Mouse (Mus musculus) testis, adult 2 months (tissue): ENCODE data around the gene Cd79b.

Experiments
- CTCF ChIP-seq: fragments of 200-500 bp; IDR thresholded peaks from 2 replicates; pipeline ENCODE4 v1.5.1; 2012; ENCODE audit warnings: low read depth, mild to moderate bottlenecking, inconsistent platforms, low read length, moderate library complexity; ENCODE audit not compliant: control insufficient read depth, insufficient read depth, insufficient replicate concordance
- POLR2A ChIP-seq: fragments of 200-500 bp; IDR thresholded peaks from 2 replicates; pipeline ENCODE4 v1.6.1; 2012; ENCODE audit warnings: low read depth, mild to moderate bottlenecking, inconsistent platforms, low read length, moderate library complexity; ENCODE audit not compliant: control insufficient read depth

DNA sequence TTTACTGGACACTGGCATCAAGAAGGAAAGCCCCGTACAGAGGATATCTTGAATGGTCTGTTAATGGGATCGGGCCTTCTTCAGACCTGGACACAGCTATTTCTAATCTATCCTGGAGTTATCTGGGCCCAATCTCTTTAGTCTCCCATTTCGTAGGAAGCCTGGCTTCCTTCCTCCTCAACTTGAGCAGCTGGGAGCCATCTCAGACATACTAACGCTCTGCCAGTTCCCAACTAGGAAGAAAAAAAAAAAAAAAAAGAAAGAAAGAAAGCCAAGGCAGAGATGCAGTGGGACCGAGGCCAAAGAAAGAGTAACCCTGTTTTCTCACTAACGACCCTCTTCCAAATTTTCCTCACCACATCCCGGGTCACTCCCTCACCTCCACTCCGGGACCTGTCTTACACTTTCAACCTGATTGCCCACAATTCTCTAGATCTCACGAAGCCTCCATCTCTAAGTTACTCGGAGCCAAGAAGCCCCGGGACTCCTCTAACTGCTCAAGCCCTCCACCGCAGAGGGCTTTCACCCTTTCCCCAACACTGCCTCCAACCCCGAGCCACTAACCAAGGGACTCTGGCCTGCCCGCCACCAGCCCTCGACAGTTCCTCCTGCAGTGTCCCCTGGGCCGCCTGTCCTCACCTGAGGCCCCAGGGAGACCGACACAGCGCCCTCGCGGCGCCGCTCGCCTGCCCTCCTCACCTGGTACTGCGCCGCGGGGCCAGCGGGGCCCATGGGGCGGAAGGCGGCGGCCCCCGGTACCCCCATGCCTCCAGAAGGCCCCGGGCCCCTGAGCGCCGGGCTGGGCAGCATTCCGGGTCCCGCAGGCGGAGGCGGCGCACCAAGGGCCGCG lies 42.5 kb downstream of the Cd79b start:
- no peak for TF ChIP-seq CTCF
- TF ChIP-seq POLR2A, result no peak; the same call in none of the 2 replicates
